In the genomic region with DNA sequence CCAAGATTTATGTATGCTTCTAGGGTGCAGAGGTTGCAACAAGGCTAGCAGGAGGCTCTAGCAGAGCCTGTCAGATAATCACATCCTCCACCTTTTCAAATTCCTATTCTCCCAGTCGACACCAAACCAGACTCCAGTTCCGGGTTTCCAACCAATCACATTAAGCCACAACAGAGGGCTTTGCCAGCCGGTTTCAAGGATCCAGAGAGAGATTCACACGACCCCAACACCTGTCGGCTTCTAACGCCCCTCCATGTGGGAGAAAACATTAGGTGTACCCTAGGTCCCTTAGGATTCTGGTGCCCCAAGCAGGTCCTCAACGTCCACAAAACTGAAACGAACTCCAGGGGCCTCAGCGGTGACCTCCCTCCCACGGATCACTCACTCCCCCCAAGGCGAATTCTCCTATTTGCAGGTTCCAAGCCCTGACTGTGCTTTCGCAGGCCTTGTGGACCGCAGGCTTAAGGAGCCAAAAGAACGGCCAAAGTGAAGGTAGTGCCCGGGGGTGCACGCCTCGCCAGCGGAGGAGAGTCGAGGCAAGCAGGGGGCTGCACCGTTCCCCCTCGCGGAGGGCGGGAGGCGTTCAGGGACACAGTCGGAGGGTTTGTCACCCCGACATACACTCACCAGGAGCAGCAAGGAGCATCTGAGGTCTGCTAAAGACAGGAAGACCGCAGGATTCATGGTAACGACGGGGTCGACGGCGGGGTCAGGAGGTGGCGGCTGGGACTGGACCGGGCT, we compare ENCODE assay signal across 8 mouse cellular contexts. TPM values are rescaled to one million over a fixed set of nuclear protein-coding genes. Genes with fewer than 3 reads are reported as not detected.
DNase-seq lines count a peak whose midpoint lies in the region; ATAC-seq and TF ChIP-seq lines count a peak whose summit lies in the region.

No protein-coding gene starts in this region.

- no peaks in the 10 kb centered on the region for H3K36me3 ChIP-seq in heart, embryonic 11.5 days (ENCODE audit: control insufficient read depth, insufficient read depth, low read length)
- H3K36me3 ChIP-seq in hindbrain, embryonic 15.5 days = no peaks in the 10 kb centered on the region
- no peaks in the 10 kb centered on the region for H3K36me3 ChIP-seq in liver, embryonic 14.5 days (replicated peaks; ENCODE audit: control insufficient read depth, insufficient read depth, low read depth)
- no peaks in the 10 kb centered on the region for H3K36me3 ChIP-seq in neural tube, embryonic 15.5 days

- H3K27ac ChIP-seq in heart, embryonic 11.5 days (ENCODE audit: low read depth, low read length) = peak overlapping the region; percentile 30
- peak overlapping the region; percentile 69 for H3K27ac ChIP-seq in hindbrain, embryonic 15.5 days (replicated peaks)
- peak overlapping the region; percentile 62 for H3K27ac ChIP-seq in liver, embryonic 14.5 days
- peak overlapping the region; percentile 75 for H3K27ac ChIP-seq in neural tube, embryonic 15.5 days (replicated peaks)

- peak overlapping the region; percentile 88 for H3K9ac ChIP-seq in heart, embryonic 11.5 days (ENCODE audit: low read depth, low read length)
- peak overlapping the region; percentile 78 for H3K9ac ChIP-seq in hindbrain, embryonic 15.5 days
- H3K9ac ChIP-seq in liver, embryonic 14.5 days (replicated peaks) = peak overlapping the region; percentile 98
- peak overlapping the region; percentile 90 for H3K9ac ChIP-seq in neural tube, embryonic 15.5 days (replicated peaks)

- peak overlapping the region; percentile 64 for H3K4me3 ChIP-seq in heart, embryonic 11.5 days (ENCODE audit: low read depth, low read length)
- peak overlapping the region; percentile 80 for H3K4me3 ChIP-seq in hindbrain, embryonic 15.5 days
- peak overlapping the region; percentile 82 to 94 for H3K4me3 ChIP-seq in liver, embryonic 14.5 days (ENCODE audit: insufficient read depth in 1 of 2, low read depth in 2 of 2, low read length in 2 of 2)
- peak overlapping the region; percentile 99 for H3K4me3 ChIP-seq in neural tube, embryonic 15.5 days (replicated peaks)

- H3K4me2 ChIP-seq in heart, embryonic 11.5 days = peak overlapping the region; percentile 74
- peak overlapping the region; percentile 67 for H3K4me2 ChIP-seq in hindbrain, embryonic 15.5 days
- peak overlapping the region; percentile 69 for H3K4me2 ChIP-seq in liver, embryonic 14.5 days (ENCODE audit: low read depth)
- H3K4me2 ChIP-seq in neural tube, embryonic 15.5 days = peak overlapping the region; percentile 89

- TF ChIP-seq CTCF in liver, embryonic 14.5 days (IDR thresholded peaks at IDR 0.05; ENCODE audit: low read depth) = no peak

- under 1% methylated on average over 34 of the region's 34 CpGs for WGBS in heart, embryonic 11.5 days (ENCODE audit: insufficient replicate concordance)
- WGBS in hindbrain, embryonic 15.5 days = under 1% methylated on average over 34 of the region's 34 CpGs
- under 1% methylated on average over 34 of the region's 34 CpGs for WGBS in liver, embryonic 14.5 days (ENCODE audit: insufficient replicate concordance)
- WGBS in neural tube, embryonic 15.5 days = under 1% methylated on average over 34 of the region's 34 CpGs

- DNase-seq in heart, adult 9 months (ENCODE audit: low spot score in 2 of 2) = no peak
- DNase-seq in ES-CJ7 (ENCODE audit: low read depth, low spot score) = peak; percentile 57
- peak; percentile 29 for DNase-seq in embryo, embryonic 11.5 days (ENCODE audit: low read depth, low spot score)
- DNase-seq in liver, embryonic 14.5 days (ENCODE audit: low read depth in 3 of 3, low spot score in 3 of 3) = peak; percentile 26 to 31 (median 30)
- no peak for DNase-seq in Muller cell, postnatal 12 days (ENCODE audit: inconsistent ontology term)

- peaks cover 3% of the 10 kb centered on the region; the same call in 1 of the 2 replicates for H3K4me1 ChIP-seq in heart, embryonic 11.5 days (ENCODE audit: control insufficient read depth, insufficient read depth, low read length)
- H3K4me1 ChIP-seq in hindbrain, embryonic 15.5 days (replicated peaks) = peaks cover 19% of the 10 kb centered on the region
- H3K4me1 ChIP-seq in liver, embryonic 14.5 days (replicated peaks; ENCODE audit: control insufficient read depth in 2 of 2, insufficient read depth in 2 of 2, low read length in 1 of 2) = peaks cover 3 to 7% of the 10 kb centered on the region in 2 experiments; a peak in 3 of 4 replicates
- H3K4me1 ChIP-seq in neural tube, embryonic 15.5 days = peaks cover 19% of the 10 kb centered on the region

- TF ChIP-seq EP300 in liver, embryonic 14.5 days (IDR thresholded peaks at IDR 0.05; ENCODE audit: low read depth) = no peak

- H3K9me3 ChIP-seq in heart, embryonic 11.5 days (replicated peaks; ENCODE audit: control insufficient read depth, low read length) = no peaks in the 10 kb centered on the region
- H3K9me3 ChIP-seq in hindbrain, embryonic 15.5 days = no peaks in the 10 kb centered on the region
- no peaks in the 10 kb centered on the region for H3K9me3 ChIP-seq in liver, embryonic 14.5 days (ENCODE audit: control insufficient read depth, low read length)
- H3K9me3 ChIP-seq in neural tube, embryonic 15.5 days (replicated peaks) = no peaks in the 10 kb centered on the region

- H3K27me3 ChIP-seq in heart, embryonic 11.5 days (ENCODE audit: control insufficient read depth, insufficient read depth, low read length) = no peaks in the 10 kb centered on the region
- H3K27me3 ChIP-seq in hindbrain, embryonic 15.5 days = no peaks in the 10 kb centered on the region
- H3K27me3 ChIP-seq in liver, embryonic 14.5 days (ENCODE audit: control insufficient read depth, insufficient read depth, low read length) = no peaks in the 10 kb centered on the region
- H3K27me3 ChIP-seq in neural tube, embryonic 15.5 days (replicated peaks) = no peaks in the 10 kb centered on the region

- peak; percentile 50 for ATAC-seq in heart, embryonic 11.5 days (replicated peaks; ENCODE audit: insufficient number of reproducible peaks, low FRiP score, low TSS enrichment)
- ATAC-seq in hindbrain, embryonic 15.5 days (ENCODE audit: low FRiP score, low read depth) = 0 out of 2 replicates have a peak, but pooled peaks have one; percentile 0
- peak; percentile 12 for ATAC-seq in liver, embryonic 14.5 days (ENCODE audit: insufficient read depth)
- ATAC-seq in neural tube, embryonic 15.5 days (ENCODE audit: low FRiP score) = peak; percentile 67

RNA-seq across cellular contexts. Expression of gene Erp44, which starts 0.4 kb away (rescaled TPM):
- 58.5 and 69.5 TPM in 2 replicates for polyA plus RNA-seq in heart, embryonic 11.5 days (2014; fragmentation: Nextera tagmentation; extraction: Ambion mirVana)
- 60.6 and 62.0 TPM in 2 replicates for polyA plus RNA-seq in hindbrain, embryonic 15.5 days (2015; fragmentation: Nextera tagmentation; extraction: Ambion mirVana)
- 8.8 and 14.3 TPM in 2 replicates for polyA plus RNA-seq in liver, embryonic 14.5 days (2012; rRNA removed)
- 36.5 and 37.8 TPM in 2 replicates for polyA plus RNA-seq in liver, embryonic 14.5 days (2014; fragmentation: Nextera tagmentation; extraction: Ambion mirVana)
- 60.5 and 69.6 TPM in 2 replicates for polyA plus RNA-seq in neural tube, embryonic 15.5 days (2015; fragmentation: Nextera tagmentation; extraction: Ambion mirVana)

RNA-seq across cellular contexts. Expression of gene Invs, which starts 0.6 kb away (rescaled TPM):
- polyA plus RNA-seq in heart, embryonic 11.5 days (2014; fragmentation: Nextera tagmentation; extraction: Ambion mirVana) = 4.3 and 5.5 TPM in 2 replicates
- polyA plus RNA-seq in hindbrain, embryonic 15.5 days (2015; fragmentation: Nextera tagmentation; extraction: Ambion mirVana) = 6.1 and 7.1 TPM in 2 replicates
- 0.82 and 1.0 TPM in 2 replicates for polyA plus RNA-seq in liver, embryonic 14.5 days (2012; rRNA removed)
- 0.87 and 1.1 TPM in 2 replicates for polyA plus RNA-seq in liver, embryonic 14.5 days (2014; fragmentation: Nextera tagmentation; extraction: Ambion mirVana)
- polyA plus RNA-seq in neural tube, embryonic 15.5 days (2015; fragmentation: Nextera tagmentation; extraction: Ambion mirVana) = 7.0 and 7.4 TPM in 2 replicates

Comparison
In these comparisons a context has a peak if more than half of its experiments do, and no peak if none do; other contexts are left out.
1. ATAC-seq: peak in every context shown above with its lines; median percentile 67 in neural tube, embryonic 15.5 days; 50 in heart, embryonic 11.5 days; 12 in liver, embryonic 14.5 days; 0 in hindbrain, embryonic 15.5 days.
2. DNase-seq: peak in ES-CJ7 (single experiment), embryo, embryonic 11.5 days (single experiment) and liver, embryonic 14.5 days (3 of 3); none in heart, adult 9 months (0 of 2) and Muller cell, postnatal 12 days (single experiment).
3. Peak in every context shown above with its lines, with median percentiles within 50 percentile points of each other: H3K27ac ChIP-seq, H3K4me2 ChIP-seq, H3K4me3 ChIP-seq and H3K9ac ChIP-seq.